Mouse (Mus musculus) layer of hippocampus, postnatal 10 days (tissue): Measurements from ENCODE around the gene Xpot. TPM values are rescaled to one million over a fixed set of nuclear protein-coding genes. Genes with fewer than 3 reads are reported as not detected.
A peak's percentile ranks its signal among the peaks of the same experiment; 100 is the strongest.

Experiments used
- DNase-seq, 2 experiments: peaks; one replicate each; pipeline ENCODE4 v3.0.0; 2021; ENCODE audit warnings: low spot score in 2 of 2
- total RNA-seq, 2 experiments: library from RNA; stranded (reverse); gene quantifications; 2 replicates each; pipeline ENCODE4 v1.2.3; 2021

The Xpot gene
- total RNA-seq, 2 experiments from 2014 or later = 69.5 to 72.9 TPM

GRCm38 (mm10) chr10:121623670-121624069, 2.5 kb downstream of the Xpot start:
- no peak for DNase-seq

DNA sequence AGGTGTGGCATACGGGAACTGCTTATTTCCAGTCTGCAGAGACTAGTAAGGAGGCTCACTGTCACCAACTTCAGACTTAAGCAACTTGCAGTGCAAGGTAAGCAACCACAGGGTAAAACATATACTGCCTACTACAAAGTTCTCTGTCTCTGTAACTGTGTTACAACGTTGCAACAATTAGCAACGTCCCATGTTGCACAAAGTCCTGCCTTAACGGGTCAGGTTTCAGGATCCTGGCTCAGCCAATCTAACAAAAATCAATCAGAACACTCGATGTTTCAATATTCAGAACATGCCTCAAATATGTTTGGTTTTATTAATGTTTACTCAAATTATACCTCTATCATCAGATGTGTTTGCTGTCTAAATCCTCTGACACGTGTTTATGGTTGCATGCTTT, 3.7 kb downstream of the Xpot start:
- DNase-seq = no peak

- DNase-seq = no peak
Measured at GRCm38 (mm10) chr10:121615935-121616334, 10.2 kb downstream of the Xpot start.

DNA sequence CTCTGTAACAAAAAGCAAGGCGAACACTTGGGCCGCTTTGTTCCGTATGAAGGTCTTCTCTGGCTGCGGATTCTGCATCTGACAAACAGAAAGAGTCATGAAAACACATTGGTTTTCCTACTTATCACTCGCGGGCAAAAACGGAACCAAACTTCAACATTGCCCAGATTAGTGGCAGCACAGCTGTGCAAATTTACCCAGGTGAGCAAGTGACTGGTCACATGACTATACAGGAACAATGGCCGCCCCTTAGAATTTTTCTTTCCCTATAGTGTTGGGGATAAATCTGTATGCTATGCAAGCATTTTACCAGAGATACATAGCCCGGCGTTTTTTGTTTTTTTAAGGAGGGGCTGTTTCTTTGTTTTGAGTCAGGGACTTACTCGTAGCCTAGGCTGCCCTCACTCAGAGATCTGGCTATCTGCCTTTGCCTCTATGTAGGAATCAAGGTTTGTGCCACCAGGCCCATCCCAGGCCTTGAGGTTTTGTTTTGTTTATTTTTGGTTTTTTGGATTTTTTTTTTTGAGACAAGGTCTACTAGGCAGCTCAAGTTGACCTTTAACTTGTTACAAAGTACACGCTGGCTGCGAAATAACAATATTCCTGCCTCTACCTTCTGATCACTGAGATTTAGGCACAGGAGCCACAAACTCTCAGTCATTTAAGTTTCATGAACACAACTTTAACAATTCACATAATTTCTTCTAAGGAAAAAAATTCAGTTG, 10.8 kb downstream of the Xpot start:
- DNase-seq = no peak

- DNase-seq = no peak
Measured at GRCm38 (mm10) chr10:121613570-121613969, 12.6 kb downstream of the Xpot start.

GRCm38 (mm10) chr10:121612448-121612847, 13.7 kb downstream of the Xpot start:
- no peak for DNase-seq

GRCm38 (mm10) chr10:121611587-121611986, 14.5 kb downstream of the Xpot start:
- no peak for DNase-seq

- DNase-seq = no peak
Measured at GRCm38 (mm10) chr10:121608177-121608576, 18.0 kb downstream of the Xpot start.

GRCm38 (mm10) chr10:121604632-121605344, 21.3 kb downstream of the Xpot start:
- DNase-seq = no peak

DNA sequence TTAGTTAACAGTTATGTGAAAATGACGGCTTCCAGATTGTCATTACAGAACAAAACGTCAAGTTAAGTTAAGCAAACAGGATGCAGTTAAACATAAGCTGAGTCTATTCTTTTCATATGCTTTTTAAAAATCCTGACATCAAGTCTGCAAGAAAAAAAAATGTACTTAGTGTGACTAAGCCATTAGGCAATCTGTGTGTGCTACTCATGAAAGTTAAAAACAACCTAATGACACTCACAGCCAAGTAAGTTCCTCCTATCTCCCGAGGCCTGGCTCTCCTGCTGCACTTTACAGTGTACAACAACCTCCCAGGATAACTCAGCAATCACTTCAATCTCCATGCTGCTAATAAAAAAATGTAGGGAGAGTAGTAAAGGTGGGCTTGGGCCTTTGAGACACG, 22.6 kb downstream of the Xpot start:
- no peak for DNase-seq

DNA sequence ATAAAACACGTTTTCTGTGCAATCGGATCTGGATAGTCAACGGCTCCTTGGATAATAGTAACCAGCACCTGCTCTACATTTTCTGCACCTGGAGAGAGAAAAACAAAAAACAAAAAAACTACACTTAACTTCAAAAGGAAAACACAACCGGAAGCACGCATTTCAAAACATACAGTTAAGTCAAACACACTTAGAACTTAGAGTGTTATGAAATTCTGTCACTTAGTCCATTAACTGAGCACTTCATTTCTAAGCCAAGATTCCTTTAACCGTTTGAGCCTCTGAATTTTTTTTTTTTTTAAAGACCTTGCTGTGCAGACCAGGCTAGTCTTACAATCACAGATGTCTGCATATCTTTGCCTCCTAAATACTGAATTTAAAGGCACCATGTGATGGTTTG, 24.9 kb downstream of the Xpot start:
- no peak for DNase-seq

DNA sequence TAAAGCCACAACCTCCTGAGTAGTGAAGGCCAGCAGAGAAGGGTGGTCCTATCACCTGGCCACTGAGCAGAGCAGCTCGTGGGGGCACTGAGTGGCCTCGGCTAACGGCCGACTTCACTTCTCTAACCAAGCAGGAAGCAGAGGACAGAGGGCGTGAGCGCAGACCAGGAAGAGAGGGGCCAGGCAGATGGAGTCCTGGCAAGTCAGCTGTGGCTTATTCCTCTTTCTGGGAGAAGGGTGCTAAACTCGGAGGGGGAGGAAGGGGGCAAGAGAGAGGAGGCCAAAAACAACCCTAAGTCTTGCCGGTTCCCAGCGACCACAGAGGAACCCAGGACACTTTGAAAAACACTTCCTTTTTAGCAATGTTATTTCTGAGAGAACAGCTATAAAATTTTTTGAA, 29.6 kb downstream of the Xpot start:
- DNase-seq = no peak

- no peak for DNase-seq
Measured at GRCm38 (mm10) chr10:121591106-121591505, 35.0 kb downstream of the Xpot start.

- no peak for DNase-seq
Measured at GRCm38 (mm10) chr10:121587371-121587840, 38.7 kb downstream of the Xpot start.

GRCm38 (mm10) chr10:121586675-121587370, 39.3 kb downstream of the Xpot start, which contains the start of gene Tbk1:
Tbk1 (minus strand) TSS chr10:121586787.
- DNase-seq = peak; percentile 90 to 94

DNA sequence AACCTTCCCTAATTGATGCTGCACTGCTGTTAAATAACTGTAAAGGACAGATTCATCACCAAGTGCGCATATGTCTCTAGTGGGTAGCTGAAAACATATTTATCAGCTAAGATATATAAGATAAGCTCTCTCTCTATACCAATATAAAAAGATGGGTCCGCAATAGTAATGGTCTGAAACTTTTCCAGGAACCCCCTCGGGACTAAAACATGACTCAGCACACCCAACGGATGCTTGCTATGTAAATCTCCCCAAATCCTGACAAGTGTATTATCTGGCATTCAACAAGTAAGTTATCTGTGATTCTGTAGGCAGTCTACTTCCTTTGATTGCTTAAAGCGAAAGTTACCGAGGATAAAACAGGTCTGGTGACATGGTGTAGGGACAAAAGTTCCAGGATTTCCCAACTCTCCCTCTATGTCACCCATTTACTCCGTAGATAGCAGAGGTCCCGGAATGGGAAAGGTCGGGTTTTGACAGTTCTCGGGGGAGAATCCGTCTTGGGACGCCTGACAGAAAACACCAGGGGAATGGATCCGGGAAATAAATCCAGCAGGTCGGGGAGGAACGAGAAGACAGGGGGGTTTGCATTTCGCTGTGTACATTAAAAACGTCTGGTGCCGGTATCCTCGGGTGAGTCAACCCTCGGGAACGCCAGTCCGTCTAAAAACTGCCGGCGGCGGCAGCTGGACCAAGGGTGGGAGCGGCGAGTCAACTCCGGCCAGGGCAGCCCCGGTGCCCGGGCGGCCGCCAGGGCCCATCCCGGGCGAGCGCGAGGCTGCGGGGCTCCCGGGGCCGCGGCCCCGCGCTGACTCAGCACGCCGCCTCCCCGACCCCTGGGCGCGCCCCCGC, 40.1 kb downstream of the Xpot start:
- DNase-seq = peak in 1 of 2 experiments; percentile 29

DNA sequence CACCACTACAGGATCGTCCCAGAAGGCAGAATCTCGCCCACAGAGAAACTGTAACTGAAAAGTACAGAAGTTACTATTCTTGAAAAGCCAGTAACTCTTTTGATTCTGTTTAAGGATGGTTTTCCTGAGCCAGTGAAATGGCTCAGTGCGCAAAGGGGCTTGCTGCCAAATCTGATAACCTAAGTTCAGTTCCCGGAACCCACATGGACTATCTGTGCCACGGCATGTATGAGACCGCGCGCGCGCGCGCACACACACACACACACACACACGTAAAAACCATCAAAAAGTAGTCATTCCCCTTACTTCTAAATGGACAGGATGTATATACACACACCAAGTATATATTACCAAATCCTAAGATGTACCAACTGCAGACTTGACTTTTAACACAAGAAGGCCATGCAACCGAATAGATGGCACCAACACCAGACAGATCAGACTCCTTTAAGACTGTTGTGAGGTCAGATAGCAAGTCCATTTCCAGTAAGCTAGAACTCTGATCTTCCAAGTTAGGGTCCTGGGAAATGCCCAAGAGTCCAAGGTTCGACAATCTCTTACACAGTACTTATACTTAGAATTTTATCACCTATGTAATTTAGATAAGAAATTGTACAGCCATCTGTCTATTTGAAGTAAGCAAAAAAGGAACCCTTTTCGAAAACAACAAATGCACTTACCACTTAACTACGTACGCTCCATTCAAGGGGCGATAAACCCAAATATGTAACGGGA, 40.9 kb downstream of the Xpot start:
- DNase-seq = no peak

DNA sequence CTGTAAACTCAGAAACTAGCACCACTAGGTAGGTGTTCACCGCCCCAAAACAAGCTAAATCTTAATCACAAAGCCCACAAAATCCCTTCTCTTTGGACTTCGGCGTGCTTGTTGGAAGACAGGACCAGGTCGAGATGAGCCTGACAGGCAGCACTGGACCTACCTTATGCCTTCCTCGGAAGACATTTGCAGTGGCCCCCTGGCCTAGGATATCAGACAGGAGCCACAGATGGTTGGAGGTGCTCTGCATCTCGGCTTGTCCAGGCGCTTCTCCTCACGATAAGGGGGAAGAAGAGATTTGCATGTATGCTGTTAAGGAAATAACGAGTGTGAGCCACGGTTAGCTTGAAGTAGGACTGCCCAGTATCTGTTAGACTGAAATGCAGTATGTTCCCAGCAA, 42.1 kb downstream of the Xpot start:
- DNase-seq = no peak

DNA sequence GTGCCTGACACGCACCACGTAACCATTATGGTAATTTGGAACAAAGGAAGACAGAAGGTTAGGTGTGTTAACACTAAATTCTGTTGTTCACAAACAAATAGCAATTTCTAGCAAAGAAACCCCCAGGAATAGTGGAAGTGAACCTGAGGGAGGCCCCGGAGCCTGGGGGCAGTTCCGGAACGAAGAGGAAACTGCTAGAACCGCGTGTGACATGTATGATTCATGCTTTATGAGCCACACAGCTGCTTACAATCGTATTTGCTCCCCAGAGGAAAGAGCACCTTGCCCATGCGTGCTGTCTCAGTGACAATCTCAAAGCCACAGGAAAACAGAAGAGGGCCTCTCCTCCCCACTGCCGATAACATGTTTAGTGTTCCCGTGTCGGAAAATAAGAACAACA, 43.1 kb downstream of the Xpot start:
- no peak for DNase-seq

DNA sequence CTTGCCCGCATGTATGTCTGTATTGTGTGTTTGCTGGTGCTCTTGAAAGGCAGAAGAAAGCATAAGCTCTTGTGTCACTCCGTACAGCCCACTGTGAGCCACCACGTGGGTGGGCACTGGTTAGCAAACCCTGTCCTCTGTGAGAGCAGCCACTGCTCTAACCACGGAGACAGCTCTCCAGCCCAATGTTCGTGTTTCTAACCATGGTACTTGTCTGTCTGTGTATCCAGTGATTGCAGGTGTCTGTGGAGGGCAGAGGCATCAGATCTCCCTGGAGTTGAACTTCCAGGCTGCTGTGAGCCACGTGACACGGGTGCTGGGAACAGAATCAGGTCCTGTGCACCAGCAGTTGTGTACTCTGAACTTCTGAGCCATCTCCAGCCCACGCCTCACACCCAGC, 43.8 kb downstream of the Xpot start:
- DNase-seq = no peak
